Mouse (Mus musculus) hindbrain, embryonic 11.5 days (tissue): ENCODE measurements around the gene Armc12. TPM values are rescaled to one million over a fixed set of nuclear protein-coding genes. Genes with fewer than 3 reads are reported as not detected.
A peak's percentile ranks its signal among the peaks of the same experiment; 100 is the strongest.

Experiments used
- ATAC-seq: fragments of 200-750 bp; cut with Nextera tagmentation; 2 replicates; pipeline ENCODE4 v1.8.0; 2017; ENCODE audit warnings: mild to moderate bottlenecking, moderate TSS enrichment, moderate library complexity; ENCODE audit not compliant: low FRiP score
- DNase-seq: peaks from one replicate; pipeline ENCODE4 v3.0.0-alpha.2; 2015; ENCODE audit warnings: low spot score
- H3K27ac ChIP-seq: fragments of 300-500 bp; sonication (generic); 2 replicates; pipeline ENCODE4 v1.5.1; 2014; ENCODE audit warnings: mild to moderate bottlenecking, low read depth, low read length
- H3K27me3 ChIP-seq: fragments of 300-500 bp; sonication (generic); 2 replicates; pipeline ENCODE4 v1.6.1; 2014; ENCODE audit warnings: mild to moderate bottlenecking, low read length, moderate library complexity, mixed read lengths; ENCODE audit not compliant: control insufficient read depth, insufficient read depth
- H3K36me3 ChIP-seq: fragments of 300-500 bp; sonication (generic); 2 replicates; pipeline ENCODE4 v1.6.1; 2014; ENCODE audit warnings: mild to moderate bottlenecking, low read length, moderate library complexity, mixed read lengths; ENCODE audit not compliant: control insufficient read depth, insufficient read depth
- H3K4me1 ChIP-seq: fragments of 300-500 bp; sonication (generic); replicated peaks from 2 replicates; pipeline ENCODE4 v1.6.1; 2014; ENCODE audit warnings: low read length, mixed read lengths; ENCODE audit not compliant: control insufficient read depth, insufficient read depth
- H3K4me2 ChIP-seq: fragments of 300-500 bp; sonication (generic); replicated peaks from 2 replicates; pipeline ENCODE4 v1.6.1; 2014; ENCODE audit warnings: mild to moderate bottlenecking, low read depth, low read length
- H3K4me3 ChIP-seq: fragments of 300-500 bp; sonication (generic); 2 replicates; pipeline ENCODE4 v1.5.1; 2014; ENCODE audit warnings: low read depth, low read length
- H3K9ac ChIP-seq: fragments of 300-500 bp; sonication (generic); 2 replicates; pipeline ENCODE4 v1.6.1; 2014; ENCODE audit warnings: low read depth, low read length
- H3K9me3 ChIP-seq: fragments of 300-500 bp; sonication (generic); 2 replicates; pipeline ENCODE4 v1.6.1; 2016; ENCODE audit warnings: low read length; ENCODE audit not compliant: control insufficient read depth
- WGBS: fragments of 180-500 bp; shearing (Covaris S2); extraction: QIAGEN DNeasy Blood & Tissue Kit; methylation state at CpG from one replicate; pipeline ENCODE4 v1.1.7; 2014; 5-methylcytosine and 5-hydroxymethylcytosine counted together
- polyA plus RNA-seq: library from polyadenylated mRNA; unstranded; fragments of >200 nt; fragmentation: Nextera tagmentation; extraction: Ambion mirVana; gene quantifications from 2 replicates; pipeline ENCODE4 v1.2.1, GENCODE M21; 2014

The Armc12 gene
- not detected in 2 replicates for polyA plus RNA-seq

DNA sequence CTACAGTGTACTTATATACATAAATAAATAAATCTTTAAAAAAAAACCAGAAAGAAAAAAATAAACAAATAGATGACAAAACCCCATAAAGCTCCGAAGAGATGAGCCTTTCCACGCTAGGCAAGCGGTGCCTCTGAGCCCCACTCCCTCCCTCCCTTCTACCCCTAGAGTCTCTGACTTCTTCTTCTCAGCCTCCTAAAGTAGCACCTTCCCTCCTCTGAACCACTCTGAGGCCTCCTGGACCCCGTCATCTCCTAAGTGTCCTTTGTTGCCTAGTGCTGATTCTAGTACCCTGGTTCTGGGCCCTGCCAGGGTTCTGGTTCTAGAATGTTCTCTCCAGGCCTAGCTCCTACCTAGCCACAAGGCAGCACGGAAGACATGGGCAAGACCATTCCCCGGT lies at the start of gene Armc12:
Armc12 (plus strand) TSS at position 301 of the 400 bp plus-strand sequence.
- ATAC-seq = no peak
- H3K27ac ChIP-seq = no peak within 1 kb of the TSS
- no peaks in the 10 kb centered on the region for H3K36me3 ChIP-seq
- no peak within 1 kb of the TSS for H3K4me3 ChIP-seq
- no peaks in the 10 kb centered on the region for H3K9me3 ChIP-seq
- 86% methylated on average over 6 of the region's 6 CpGs for WGBS
- H3K4me1 ChIP-seq = no peaks in the 10 kb centered on the region
- H3K27me3 ChIP-seq = 0 out of 2 replicates have a peak, but pooled peaks cover 3% of the 10 kb centered on the region
- H3K9ac ChIP-seq = no peak within 1 kb of the TSS
- DNase-seq = no peak
- no peak within 1 kb of the TSS; the same call in 1 of the 2 replicates for H3K4me2 ChIP-seq

DNA sequence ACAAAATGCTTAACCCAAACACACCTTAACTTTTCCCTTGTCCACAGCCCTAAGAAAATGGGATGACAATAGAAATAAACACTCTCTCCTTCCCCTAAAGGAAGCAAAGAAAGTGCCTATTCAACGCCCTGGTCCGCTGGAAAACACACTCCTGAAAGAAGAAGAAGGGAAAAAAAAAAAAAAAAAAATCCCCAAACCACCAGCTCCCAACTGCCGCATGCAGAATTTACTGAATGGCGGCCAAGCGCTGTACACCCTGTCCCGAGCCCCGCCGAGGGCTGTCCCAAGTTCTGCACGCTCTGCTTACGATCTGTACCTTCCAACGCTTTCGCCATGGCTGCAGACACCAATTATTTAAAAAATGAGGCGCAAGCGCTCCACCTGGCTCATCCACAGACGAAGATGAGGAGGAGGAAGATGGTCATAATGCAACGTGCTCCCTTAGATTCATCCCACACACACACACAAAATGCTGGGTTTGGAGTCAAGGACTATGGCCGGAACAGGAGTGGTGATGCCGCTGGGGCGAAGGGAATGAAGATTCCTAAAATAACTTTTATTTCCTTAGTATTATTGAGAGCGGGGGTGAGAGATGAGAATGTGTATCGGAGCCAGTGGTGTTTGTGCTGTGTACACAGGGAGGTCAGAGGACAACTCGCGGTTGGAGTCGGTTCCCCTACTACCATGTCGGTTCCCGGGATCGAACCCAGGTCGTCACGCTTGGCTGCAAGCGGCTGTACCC lies 45.7 kb upstream of the Armc12 start:
- DNase-seq (peak; percentile 77), ATAC-seq (no peak)
- Histone ChIP-seq H3K4me2 (peak overlapping the region; percentile 67), H3K4me1 (peaks cover 3% of the 10 kb centered on the region; the same call in 1 of the 2 replicates), H3K4me3 (peak overlapping the region; percentile 88), H3K9ac (peak overlapping the region; percentile 83), H3K27me3 (no peaks in the 10 kb centered on the region), H3K9me3 (no peaks in the 10 kb centered on the region), H3K36me3 (no peaks in the 10 kb centered on the region), H3K27ac (no peak overlapping the region)
- WGBS = 10% methylated on average over 30 of the region's 30 CpGs

DNA sequence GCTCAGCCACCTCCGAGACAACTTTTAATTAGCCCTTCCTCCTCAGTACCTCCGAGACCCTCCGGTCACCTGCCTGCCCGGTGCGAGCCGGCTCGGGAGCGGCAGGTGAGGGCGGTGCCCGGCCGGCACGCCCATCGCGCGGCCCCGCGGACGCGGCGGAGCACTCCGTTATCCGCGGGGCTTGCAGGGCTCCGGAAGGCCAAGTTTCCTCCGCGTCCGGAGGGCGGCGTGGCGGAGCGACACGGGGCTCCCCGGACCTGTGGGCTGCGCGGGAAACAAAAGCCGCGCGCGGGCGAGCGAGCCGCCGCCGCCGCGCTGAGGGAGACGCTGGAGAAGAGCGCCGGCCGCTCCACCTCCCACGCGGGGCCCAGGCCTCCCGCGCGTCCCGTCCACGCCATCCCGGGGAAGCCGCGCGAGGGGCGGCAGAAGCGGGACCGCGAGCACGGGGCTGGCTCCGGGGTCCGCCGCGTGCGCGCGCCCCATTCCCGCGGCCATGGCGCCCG lies 45.1 kb upstream of the Armc12 start:
- ATAC-seq = peak; percentile 73
- Histone ChIP-seq H3K36me3 (no peaks in the 10 kb centered on the region), H3K4me3 (peak overlapping the region; percentile 88), H3K27ac (peak overlapping the region; percentile 89), H3K4me1 (peaks cover 3% of the 10 kb centered on the region; the same call in 1 of the 2 replicates), H3K27me3 (no peaks in the 10 kb centered on the region), H3K9me3 (no peaks in the 10 kb centered on the region), H3K9ac (peak overlapping the region; percentile 83), H3K4me2 (peak overlapping the region; percentile 67)
- WGBS = under 1% methylated on average over 51 of the region's 77 CpGs
- no peak for DNase-seq

DNA sequence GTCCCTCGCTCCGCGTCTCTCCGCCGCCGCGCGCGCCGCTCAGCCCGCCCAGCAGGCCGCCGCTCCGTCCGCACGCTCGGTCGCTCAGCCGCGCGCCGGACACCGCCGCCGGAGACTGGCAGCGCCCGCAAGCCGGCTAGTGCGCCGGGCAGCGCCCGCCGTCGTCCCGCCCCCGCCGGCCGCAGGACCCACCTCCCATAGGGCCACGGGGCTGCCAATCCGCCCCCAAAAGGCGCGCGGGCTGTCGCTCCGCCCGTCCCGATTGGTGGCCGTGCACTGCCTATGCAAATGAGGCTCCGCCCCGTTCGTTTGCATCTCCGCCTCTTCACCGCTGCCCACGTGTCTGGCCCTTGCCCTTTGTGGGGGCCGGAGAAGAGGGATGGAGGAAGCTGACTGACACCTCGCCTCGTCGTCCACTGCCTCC lies 44.6 kb upstream of the Armc12 start:
- no peaks in the 10 kb centered on the region for H3K36me3 ChIP-seq
- peaks cover 3% of the 10 kb centered on the region; the same call in 1 of the 2 replicates for H3K4me1 ChIP-seq
- H3K9me3 ChIP-seq = no peaks in the 10 kb centered on the region
- H3K4me3 ChIP-seq = peak overlapping the region; percentile 88
- ATAC-seq (peak; percentile 99), DNase-seq (peak; percentile 98)
- peak overlapping the region; percentile 67 for H3K4me2 ChIP-seq
- H3K27me3 ChIP-seq = no peaks in the 10 kb centered on the region
- peak overlapping the region; percentile 89 for H3K27ac ChIP-seq
- H3K9ac ChIP-seq = peak overlapping the region; percentile 83
- WGBS = under 1% methylated on average over 53 of the region's 58 CpGs

DNA sequence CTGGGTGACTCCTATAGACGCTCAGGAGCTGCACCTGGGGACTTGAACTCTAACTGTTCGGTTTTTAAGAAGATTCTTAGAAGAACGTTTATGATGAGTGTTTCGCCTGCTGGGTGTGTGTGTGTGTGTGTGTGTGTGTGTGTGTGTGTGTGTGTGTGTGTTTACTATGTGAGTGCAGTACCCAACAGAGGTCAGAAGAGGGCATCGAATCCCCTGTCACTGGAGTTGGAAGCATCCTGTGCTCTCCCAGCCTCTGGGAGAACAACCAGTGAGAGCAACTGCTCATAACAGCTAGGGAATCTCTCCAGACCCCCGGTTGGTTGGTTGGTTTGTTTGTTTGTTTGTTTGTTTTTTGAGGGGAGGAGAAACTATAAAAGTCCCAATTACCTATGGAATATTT lies 43.9 kb upstream of the Armc12 start:
- Histone ChIP-seq H3K27ac (no peak overlapping the region), H3K9me3 (no peaks in the 10 kb centered on the region), H3K9ac (no peak overlapping the region), H3K4me3 (no peak overlapping the region), H3K4me1 (peaks cover 3% of the 10 kb centered on the region; the same call in 1 of the 2 replicates), H3K4me2 (no peak overlapping the region), H3K36me3 (no peaks in the 10 kb centered on the region), H3K27me3 (no peaks in the 10 kb centered on the region)
- WGBS = 84% methylated on average over 6 of the region's 6 CpGs
- no peak for ATAC-seq
- no peak for DNase-seq

DNA sequence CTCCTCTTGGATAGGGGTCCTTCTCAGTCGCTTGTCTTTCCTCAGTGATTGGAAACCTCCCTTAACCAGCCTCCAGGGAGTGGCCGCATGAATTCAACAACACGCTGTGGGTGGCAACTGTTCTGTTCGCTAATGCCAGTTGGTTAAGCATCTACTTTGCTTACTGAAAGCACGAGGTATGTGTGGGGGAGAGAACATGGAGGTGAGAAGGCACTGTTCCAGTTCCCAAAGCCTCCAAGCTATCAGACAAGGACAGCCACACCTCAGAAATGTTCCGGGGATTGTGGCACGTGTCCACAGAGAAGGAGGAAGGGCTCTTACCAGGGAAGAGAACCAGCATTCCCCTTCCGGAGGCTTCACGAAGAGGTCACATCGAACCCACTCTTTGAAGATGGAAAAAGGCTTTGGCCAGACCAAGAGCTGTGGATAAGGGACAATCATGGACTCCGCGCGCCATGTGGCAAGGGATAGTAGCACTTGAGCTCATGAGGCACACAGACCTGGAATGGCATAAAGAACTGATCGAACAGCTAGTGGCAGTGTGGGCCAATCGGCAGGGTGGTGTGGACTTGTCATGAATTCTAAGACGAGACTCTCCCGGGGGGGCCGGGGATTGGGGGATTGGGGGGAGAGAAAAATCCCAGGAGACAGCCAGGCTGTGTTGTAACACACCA lies 42.9 kb upstream of the Armc12 start:
- no peaks in the 10 kb centered on the region for H3K9me3 ChIP-seq
- DNase-seq (no peak), ATAC-seq (no peak)
- peaks cover 3% of the 10 kb centered on the region; the same call in 1 of the 2 replicates for H3K4me1 ChIP-seq
- no peak overlapping the region for H3K4me2 ChIP-seq
- H3K4me3 ChIP-seq = no peak overlapping the region
- no peak overlapping the region for H3K9ac ChIP-seq
- H3K27ac ChIP-seq = no peak overlapping the region
- no peaks in the 10 kb centered on the region for H3K36me3 ChIP-seq
- 92% methylated on average over 18 of the region's 18 CpGs for WGBS
- H3K27me3 ChIP-seq = no peaks in the 10 kb centered on the region

DNA sequence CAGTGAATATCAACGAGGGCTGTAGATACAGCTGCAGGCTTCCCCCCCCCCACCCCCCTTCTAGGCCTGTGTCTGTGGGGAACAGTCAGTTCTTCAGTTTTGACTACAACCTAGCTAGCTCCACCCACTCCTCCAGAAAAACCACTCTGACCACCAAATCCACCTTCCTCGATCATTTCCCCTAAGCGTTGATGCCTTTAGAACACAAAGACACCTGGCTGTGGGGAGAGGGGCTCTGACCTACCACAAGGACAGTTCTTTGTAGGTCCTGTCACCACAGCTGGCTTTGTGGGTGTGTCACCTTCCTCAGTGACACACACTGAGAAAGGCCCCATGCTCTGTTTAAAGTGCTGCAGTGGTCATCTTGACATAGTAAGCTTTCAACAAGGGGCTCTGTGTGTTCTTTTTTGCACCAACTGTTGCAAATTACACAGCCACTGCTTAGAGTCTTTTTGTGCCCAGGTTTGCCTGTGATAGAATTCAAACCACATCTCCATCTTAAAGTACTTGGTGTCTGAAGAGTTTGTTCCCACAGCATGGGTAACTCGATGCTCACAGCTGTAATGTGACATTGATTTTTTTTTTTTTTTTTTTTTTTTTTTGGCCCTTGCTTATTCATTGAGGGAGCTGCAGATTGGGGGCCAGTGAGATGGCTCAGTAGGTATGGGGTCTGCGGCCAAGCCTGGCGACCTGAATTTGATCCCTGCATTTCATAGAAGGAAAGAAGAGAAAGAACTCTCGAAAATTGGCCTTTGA lies 42.2 kb upstream of the Armc12 start:
- no peak for DNase-seq
- Histone ChIP-seq H3K4me3 (no peak overlapping the region), H3K36me3 (no peaks in the 10 kb centered on the region), H3K27me3 (no peaks in the 10 kb centered on the region), H3K4me1 (peaks cover 3% of the 10 kb centered on the region; the same call in 1 of the 2 replicates), H3K9me3 (no peaks in the 10 kb centered on the region), H3K27ac (no peak overlapping the region), H3K4me2 (no peak overlapping the region), H3K9ac (no peak overlapping the region)
- WGBS = 70% methylated on average over 7 of the region's 7 CpGs
- no peak for ATAC-seq

DNA sequence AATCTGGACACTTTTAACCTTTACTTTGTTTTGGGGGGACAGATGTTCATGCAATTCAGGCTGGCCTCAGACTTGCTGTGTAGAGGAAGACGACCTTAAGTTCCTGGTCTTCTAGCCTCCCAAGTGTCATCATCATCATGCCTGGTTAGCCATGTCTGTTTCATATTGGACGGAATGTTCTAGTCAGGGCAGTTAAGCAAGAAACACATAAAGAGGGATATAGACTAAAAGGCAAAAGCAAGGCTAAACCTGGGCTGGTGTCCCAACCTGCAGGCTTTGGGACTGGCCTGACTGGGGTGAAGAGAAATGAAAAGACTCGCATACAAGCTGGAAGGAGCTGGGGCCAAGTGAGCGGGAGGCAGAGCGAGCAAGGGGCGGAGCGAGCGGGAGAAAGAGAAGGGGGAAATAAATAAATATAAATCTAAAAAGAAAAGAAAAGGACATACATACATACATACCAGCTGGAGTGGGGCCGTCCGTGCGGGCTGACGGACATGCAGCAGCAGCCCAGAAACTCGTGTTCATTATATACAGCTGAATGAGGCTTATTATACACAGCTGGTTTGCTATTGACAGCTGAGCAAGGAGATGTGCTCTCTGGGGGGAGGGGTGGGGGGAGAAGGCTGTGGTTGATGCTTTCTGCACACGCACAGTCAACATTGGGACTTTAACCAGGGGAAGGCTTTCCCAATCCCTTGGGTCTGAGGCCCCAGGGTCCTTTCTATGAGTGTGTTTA lies 39.4 kb upstream of the Armc12 start:
- H3K4me3 ChIP-seq = no peak overlapping the region
- no peak overlapping the region for H3K4me2 ChIP-seq
- WGBS = 70% methylated on average over 14 of the region's 14 CpGs
- H3K27me3 ChIP-seq = no peaks in the 10 kb centered on the region
- H3K4me1 ChIP-seq = no peaks in the 10 kb centered on the region
- H3K36me3 ChIP-seq = no peaks in the 10 kb centered on the region
- H3K9ac ChIP-seq = no peak overlapping the region
- no peak overlapping the region for H3K27ac ChIP-seq
- DNase-seq = no peak
- no peak for ATAC-seq
- H3K9me3 ChIP-seq = no peaks in the 10 kb centered on the region
